In the genomic region with DNA sequence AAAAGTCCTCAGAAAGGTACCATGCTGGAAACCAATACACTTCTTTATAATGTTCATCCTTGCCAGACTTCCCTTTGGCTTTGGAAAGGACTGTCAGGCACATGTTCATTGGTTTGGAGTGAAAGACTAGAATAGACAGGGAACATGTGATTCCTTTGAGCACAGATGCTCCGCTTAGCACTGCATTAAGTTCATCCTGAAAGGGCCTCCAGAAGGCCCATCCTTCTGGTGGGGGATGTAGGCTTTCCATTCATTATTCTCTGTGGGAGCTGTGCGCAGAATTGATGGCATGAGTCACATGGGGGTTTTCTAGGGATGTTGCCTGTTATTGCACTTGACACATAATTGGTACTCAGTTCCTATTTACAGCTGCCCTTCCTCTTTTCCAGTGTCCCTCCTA, we compare ENCODE assay signal across 17 mouse cellular contexts.
DNase-seq lines count a peak whose midpoint lies in the region; ATAC-seq and TF ChIP-seq lines count a peak whose summit lies in the region.
"Had no signal": no experiment of that assay in that cellular context is flagged by ENCODE, and none has a peak within 500 bp of the region (broad histone marks: within the 10 kb centered on the region; RNA-seq: fewer than 3 reads in every experiment).

No protein-coding gene starts in this region.

- H3K27ac ChIP-seq in limb, embryonic 10.5 days: no peak overlapping the region
- no peak overlapping the region for H3K27ac ChIP-seq in liver, postnatal 0 days (ENCODE audit: low read depth)
- H3K27ac ChIP-seq: embryonic facial prominence, embryonic 13.5 days; hindbrain, embryonic 12.5 days; liver, embryonic 15.5 days had no signal

- no peaks in the 10 kb centered on the region for H3K27me3 ChIP-seq in limb, embryonic 10.5 days (ENCODE audit: low read depth, poor library complexity, severe bottlenecking)
- H3K27me3 ChIP-seq in liver, postnatal 0 days (ENCODE audit: insufficient read depth, low read length): no peaks in the 10 kb centered on the region
- H3K27me3 ChIP-seq: embryonic facial prominence, embryonic 13.5 days; hindbrain, embryonic 12.5 days; liver, embryonic 15.5 days; megakaryocyte, embryonic 14.5 days had no signal

- no peak for TF ChIP-seq CTCF in liver, postnatal 0 days (IDR thresholded peaks at IDR 0.05; ENCODE audit: low read depth)

- H3K9me3 ChIP-seq in limb, embryonic 10.5 days (replicated peaks): no peaks in the 10 kb centered on the region
- H3K9me3 ChIP-seq in liver, postnatal 0 days (ENCODE audit: low read length): no peaks in the 10 kb centered on the region
- H3K9me3 ChIP-seq: embryonic facial prominence, embryonic 13.5 days; hindbrain, embryonic 12.5 days; liver, embryonic 15.5 days had no signal

- peak; percentile 82 for ATAC-seq in frontal cortex, adult (ENCODE audit: low TSS enrichment)
- ATAC-seq in liver, postnatal 0 days: no peak
- ATAC-seq: midbrain, embryonic 16.5 days had no signal

- H3K36me3 ChIP-seq in limb, embryonic 10.5 days: no peaks in the 10 kb centered on the region
- no peaks in the 10 kb centered on the region for H3K36me3 ChIP-seq in liver, postnatal 0 days (replicated peaks; ENCODE audit: insufficient read depth, low read length)
- H3K36me3 ChIP-seq: embryonic facial prominence, embryonic 13.5 days; hindbrain, embryonic 12.5 days; liver, embryonic 15.5 days had no signal

- H3K4me2 ChIP-seq in liver, postnatal 0 days (ENCODE audit: low read depth, low read length): no peak overlapping the region
- H3K4me2 ChIP-seq: embryonic facial prominence, embryonic 13.5 days; hindbrain, embryonic 12.5 days; liver, embryonic 15.5 days had no signal

- H3K4me1 ChIP-seq in limb, embryonic 10.5 days: 0 out of 2 replicates have a peak, but pooled peaks cover 6% of the 10 kb centered on the region
- H3K4me1 ChIP-seq in liver, postnatal 0 days (ENCODE audit: insufficient read depth): no peaks in the 10 kb centered on the region
- H3K4me1 ChIP-seq: embryonic facial prominence, embryonic 13.5 days; hindbrain, embryonic 12.5 days; liver, embryonic 15.5 days; megakaryocyte, embryonic 14.5 days had no signal

- no peak for DNase-seq in frontal cortex, postnatal 14 days (ENCODE audit: low spot score in 2 of 2)
- DNase-seq in brain, adult 2 months (ENCODE audit: low read depth, low spot score): peak; percentile 83
- peak; percentile 17 to 35 for DNase-seq in frontal cortex, postnatal 10 days (ENCODE audit: low spot score in 2 of 2)
- peak; percentile 48 to 81 for DNase-seq in layer of hippocampus, postnatal 14 days (ENCODE audit: low spot score in 2 of 2)
- DNase-seq in limb, embryonic 10.5 days (ENCODE audit: low spot score): no peak
- no peak for DNase-seq in liver, postnatal 0 days
- DNase-seq in thymus, postnatal 4 days: no peak
- DNase-seq: adrenal gland, postnatal 10 days; cerebellum, adult 8-10 months; gastrocnemius, postnatal 14 days; lung, postnatal 10 days had no signal

- H3K9ac ChIP-seq in liver, postnatal 0 days (replicated peaks): no peak overlapping the region
- H3K9ac ChIP-seq: embryonic facial prominence, embryonic 13.5 days; hindbrain, embryonic 12.5 days; liver, embryonic 15.5 days had no signal

- TF ChIP-seq EP300 in liver, postnatal 0 days (IDR thresholded peaks at IDR 0.05; ENCODE audit: low read depth): no peak

- H3K4me3 ChIP-seq in limb, embryonic 10.5 days: no peak overlapping the region
- no peak overlapping the region for H3K4me3 ChIP-seq in liver, postnatal 0 days (ENCODE audit: low read depth, low read length)
- H3K4me3 ChIP-seq: embryonic facial prominence, embryonic 13.5 days; hindbrain, embryonic 12.5 days; liver, embryonic 15.5 days; megakaryocyte, embryonic 14.5 days had no signal

- WGBS in limb, embryonic 10.5 days: 96% methylated on average over 2 of the region's 2 CpGs
- WGBS in liver, postnatal 0 days (ENCODE audit: insufficient replicate concordance): 85% methylated on average over 2 of the region's 2 CpGs

Comparison
In these comparisons a context has a peak if more than half of its experiments do, and no peak if none do; other contexts are left out.
1. DNase-seq: peak in brain, adult 2 months (single experiment), frontal cortex, postnatal 10 days (2 of 2) and layer of hippocampus, postnatal 14 days (2 of 2); none in frontal cortex, postnatal 14 days (0 of 2), limb, embryonic 10.5 days (single experiment), liver, postnatal 0 days (single experiment) and thymus, postnatal 4 days (single experiment).